Mouse (Mus musculus): ENCODE results near the gene Snx20.

DNA sequence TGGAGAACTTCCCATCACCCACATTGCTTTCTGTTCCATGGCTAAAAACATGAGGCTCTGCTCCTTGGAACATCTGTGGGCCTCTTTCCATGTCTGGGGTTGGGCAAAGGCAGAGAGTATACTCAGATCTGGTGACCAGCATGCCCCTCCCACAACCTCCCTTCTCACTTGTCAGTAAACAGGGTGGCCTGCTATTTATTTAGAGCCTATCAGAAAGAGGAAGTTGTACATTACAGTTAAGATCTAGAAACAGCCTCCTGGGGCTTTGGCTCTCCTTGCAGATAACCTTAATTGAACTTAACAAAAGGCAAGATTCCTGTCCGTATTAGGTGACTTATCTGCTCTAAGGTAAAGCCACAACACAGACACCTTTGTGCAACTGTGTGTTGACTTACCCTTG is 30.5 kb upstream of the Snx20 start:
- no peak for TF ChIP-seq MAFK (IDR thresholded peaks at IDR 0.05; ENCODE audit: insufficient read depth, low read depth, low read length)
- TF ChIP-seq ZNF384 (IDR thresholded peaks at IDR 0.05; ENCODE audit: low read depth, low read length), result no peak
- no peak for TF ChIP-seq HCFC1 (IDR thresholded peaks at IDR 0.05; ENCODE audit: borderline replicate concordance, insufficient read depth, low read length)

All from ES-E14 (cell line).